Mouse (Mus musculus) heart, embryonic 14.5 days (tissue): ENCODE data around the gene Unc93a. TPM values are rescaled to one million over a fixed set of nuclear protein-coding genes. Genes with fewer than 3 reads are reported as not detected.
"Not testable (repeated sequence)": the region's sequence is repeated elsewhere in the genome, so short reads cannot be mapped to it uniquely, and the experiment has no call there.

ENCODE experiments used
- ATAC-seq: fragments of 200-750 bp; cut with Nextera tagmentation; 2 replicates; pipeline ENCODE4 v1.8.0; 2017; ENCODE audit warnings: low read depth, moderate TSS enrichment; ENCODE audit not compliant: insufficient number of reproducible peaks, insufficient read depth, low FRiP score
- H3K27ac ChIP-seq, 2 experiments: fragments of 200-500 bp in 1 of 2; fragments of 300-500 bp in 1 of 2; sonication (generic) in 1 of 2; replicated peaks in 1 of 2; 2 replicates each; pipeline ENCODE4 v1.5.1; 2012 to 2014; ENCODE audit warnings: low read depth in 2 of 2, low read length in 2 of 2, control low read depth in 1 of 2, mild to moderate bottlenecking in 1 of 2, mixed read lengths in 1 of 2; ENCODE audit not compliant: control insufficient read depth in 1 of 2, insufficient read depth in 1 of 2
- H3K27me3 ChIP-seq: fragments of 300-500 bp; sonication (generic); 2 replicates; pipeline ENCODE4 v1.6.1; 2014; ENCODE audit warnings: mild to moderate bottlenecking, low read length, control low read depth; ENCODE audit not compliant: control insufficient read depth, insufficient read depth
- H3K36me3 ChIP-seq: fragments of 300-500 bp; sonication (generic); 2 replicates; pipeline ENCODE4 v1.6.1; 2014; ENCODE audit warnings: mild to moderate bottlenecking, control low read depth, low read length, mixed read lengths; ENCODE audit not compliant: control insufficient read depth, insufficient read depth
- H3K4me1 ChIP-seq, 2 experiments: fragments of 200-500 bp in 1 of 2; fragments of 300-500 bp in 1 of 2; sonication (generic) in 1 of 2; 2 replicates each; pipeline ENCODE4 v1.6.1; 2012 to 2014; ENCODE audit warnings: low read length in 2 of 2, control low read depth in 1 of 2, mixed read lengths in 1 of 2; ENCODE audit not compliant: control insufficient read depth in 2 of 2, insufficient read depth in 2 of 2
- H3K4me2 ChIP-seq: fragments of 300-500 bp; sonication (generic); 2 replicates; pipeline ENCODE4 v1.6.1; 2014; ENCODE audit warnings: mild to moderate bottlenecking, low read length
- H3K4me3 ChIP-seq, 2 experiments: fragments of 200-500 bp in 1 of 2; fragments of 300-500 bp in 1 of 2; sonication (generic) in 1 of 2; 2 replicates each; pipeline ENCODE4 v1.5.1; 2012 to 2014; ENCODE audit warnings: low read length in 2 of 2, mild to moderate bottlenecking in 2 of 2, control low read depth in 1 of 2, low read depth in 1 of 2, moderate library complexity in 1 of 2; ENCODE audit not compliant: control insufficient read depth in 1 of 2, insufficient read depth in 1 of 2
- H3K9ac ChIP-seq: fragments of 300-500 bp; sonication (generic); 2 replicates; pipeline ENCODE4 v1.6.1; 2014; ENCODE audit warnings: mild to moderate bottlenecking, low read length
- H3K9me3 ChIP-seq: fragments of 300-500 bp; sonication (generic); 2 replicates; pipeline ENCODE4 v1.6.1; 2016; ENCODE audit warnings: low read length, control low read depth; ENCODE audit not compliant: control insufficient read depth
- WGBS: fragments of 180-500 bp; shearing (Covaris S2); extraction: QIAGEN DNeasy Blood & Tissue Kit; methylation state at CpG from one replicate; pipeline ENCODE4 v1.1.7; 2014; 5-methylcytosine and 5-hydroxymethylcytosine counted together
- polyA plus RNA-seq: library from polyadenylated mRNA; unstranded; fragments of >200 nt; fragmentation: Nextera tagmentation; extraction: Ambion mirVana; gene quantifications from 2 replicates; pipeline ENCODE4 v1.2.1, GENCODE M21; 2014

The Unc93a gene
- polyA plus RNA-seq, 1 experiment from 2014 or later, result not detected

DNA sequence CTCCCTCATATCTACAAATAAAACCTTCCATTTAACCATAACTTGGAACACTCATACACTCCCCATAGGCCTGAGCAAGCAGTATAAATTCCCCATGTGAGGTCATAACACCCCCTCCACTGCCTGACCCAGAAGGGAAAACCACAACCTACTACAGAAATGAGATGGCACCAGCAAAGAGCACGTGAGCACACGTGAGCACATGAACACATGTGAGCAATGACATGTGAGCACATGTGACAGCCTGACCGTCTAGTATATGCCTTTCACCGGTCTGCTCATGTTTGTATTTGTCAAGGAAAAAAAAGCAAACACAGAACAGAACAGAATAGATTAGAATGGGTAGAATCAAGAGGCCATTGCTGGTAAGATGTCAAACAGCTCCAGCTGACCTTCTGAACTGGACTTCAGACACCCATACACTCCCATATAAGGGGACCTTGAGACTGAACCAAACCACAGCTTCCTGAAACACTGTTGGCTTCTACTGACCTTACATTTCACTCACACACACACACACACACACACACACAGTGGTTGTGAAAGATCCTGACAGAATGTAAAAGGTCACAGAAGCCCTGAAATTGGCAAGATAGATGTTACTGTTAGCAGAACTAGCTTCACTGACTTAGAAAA, 13.1 kb upstream of the Unc93a start:
- WGBS, result 73% methylated on average over 4 of the region's 4 CpGs
- H3K4me3 ChIP-seq, H3K9me3 ChIP-seq, H3K27me3 ChIP-seq, H3K4me1 ChIP-seq, ATAC-seq, H3K36me3 ChIP-seq, H3K9ac ChIP-seq, H3K27ac ChIP-seq, H3K4me2 ChIP-seq: not testable (repeated sequence)

DNA sequence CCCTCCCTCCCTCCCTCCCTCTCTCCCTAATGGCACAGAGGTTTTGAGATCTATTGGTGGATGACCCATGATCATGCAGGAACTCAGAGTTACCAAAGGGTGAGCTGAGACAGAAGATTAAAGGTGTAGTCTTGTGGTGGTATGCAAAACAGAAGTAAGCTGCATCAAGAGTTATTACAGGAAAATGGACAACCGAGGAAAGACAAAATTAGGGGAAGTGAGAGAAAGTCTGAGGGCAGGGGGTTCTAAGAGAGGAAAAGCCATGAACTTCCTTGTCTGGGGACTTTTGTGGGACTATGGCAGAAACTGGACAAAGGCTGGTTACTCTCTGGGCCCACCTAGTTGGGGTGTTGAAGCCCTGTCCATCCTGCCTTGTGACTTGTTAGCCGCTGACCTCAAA, 11.1 kb upstream of the Unc93a start:
- not testable (repeated sequence) for H3K36me3 ChIP-seq, H3K4me1 ChIP-seq, H3K9me3 ChIP-seq, H3K9ac ChIP-seq, H3K4me3 ChIP-seq, H3K27ac ChIP-seq, ATAC-seq, H3K27me3 ChIP-seq, H3K4me2 ChIP-seq
- no CpG with 5 or more reads among the region's 2 CpGs for WGBS

DNA sequence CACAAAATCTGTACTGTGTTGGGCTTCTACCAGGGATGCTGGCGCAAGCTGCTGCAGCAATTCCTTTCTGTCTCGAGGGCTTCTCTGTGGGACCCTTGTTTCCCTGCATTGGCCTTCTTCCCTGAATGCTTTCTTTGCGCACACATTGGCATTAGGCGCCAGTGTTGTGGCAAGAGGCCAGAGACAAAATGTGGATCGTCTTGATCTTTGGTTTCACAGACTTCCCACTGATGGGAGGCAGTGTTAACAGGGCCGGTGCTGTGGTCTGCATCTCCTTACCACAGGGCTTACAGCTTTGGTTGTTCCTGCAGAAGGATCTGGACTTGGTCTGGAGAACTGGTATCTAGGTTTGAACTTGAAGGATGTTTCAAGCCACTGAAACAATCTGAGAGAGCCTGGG, 3.7 kb upstream of the Unc93a start:
- not testable (repeated sequence) for H3K4me3 ChIP-seq, H3K36me3 ChIP-seq
- WGBS, result 64% methylated on average over 1 of the region's 6 CpGs

DNA sequence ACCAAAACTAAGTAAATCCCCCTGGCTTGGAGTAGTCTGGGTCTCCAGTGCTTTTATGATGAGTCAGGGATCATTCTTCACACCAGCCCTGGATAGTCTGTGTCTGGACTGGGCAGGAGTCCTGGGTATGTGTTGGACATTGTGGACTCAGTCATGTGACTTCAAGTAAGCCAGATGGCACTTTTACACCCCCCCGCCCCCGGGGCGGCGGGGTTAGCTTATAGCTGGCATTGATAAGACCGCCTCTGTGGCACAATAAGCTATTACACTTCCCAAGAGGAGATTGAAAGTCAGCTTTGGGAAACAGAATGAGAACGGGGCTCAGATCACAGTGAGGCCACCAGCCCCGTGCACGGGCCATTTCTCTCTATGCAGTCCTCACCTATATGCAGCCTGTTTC, 742 bp upstream of the Unc93a start:
- not testable (repeated sequence) for H3K4me2 ChIP-seq, H3K4me1 ChIP-seq, H3K4me3 ChIP-seq, H3K36me3 ChIP-seq, H3K27ac ChIP-seq, ATAC-seq, H3K27me3 ChIP-seq, H3K9ac ChIP-seq, H3K9me3 ChIP-seq
- WGBS, result 80% methylated on average over 8 of the region's 8 CpGs

More for the DNA sequence above, 3.7 kb upstream of the Unc93a start:
- H3K9me3 ChIP-seq, ATAC-seq, H3K9ac ChIP-seq, H3K27me3 ChIP-seq, H3K27ac ChIP-seq, H3K4me1 ChIP-seq, H3K4me2 ChIP-seq: not testable (repeated sequence)

DNA sequence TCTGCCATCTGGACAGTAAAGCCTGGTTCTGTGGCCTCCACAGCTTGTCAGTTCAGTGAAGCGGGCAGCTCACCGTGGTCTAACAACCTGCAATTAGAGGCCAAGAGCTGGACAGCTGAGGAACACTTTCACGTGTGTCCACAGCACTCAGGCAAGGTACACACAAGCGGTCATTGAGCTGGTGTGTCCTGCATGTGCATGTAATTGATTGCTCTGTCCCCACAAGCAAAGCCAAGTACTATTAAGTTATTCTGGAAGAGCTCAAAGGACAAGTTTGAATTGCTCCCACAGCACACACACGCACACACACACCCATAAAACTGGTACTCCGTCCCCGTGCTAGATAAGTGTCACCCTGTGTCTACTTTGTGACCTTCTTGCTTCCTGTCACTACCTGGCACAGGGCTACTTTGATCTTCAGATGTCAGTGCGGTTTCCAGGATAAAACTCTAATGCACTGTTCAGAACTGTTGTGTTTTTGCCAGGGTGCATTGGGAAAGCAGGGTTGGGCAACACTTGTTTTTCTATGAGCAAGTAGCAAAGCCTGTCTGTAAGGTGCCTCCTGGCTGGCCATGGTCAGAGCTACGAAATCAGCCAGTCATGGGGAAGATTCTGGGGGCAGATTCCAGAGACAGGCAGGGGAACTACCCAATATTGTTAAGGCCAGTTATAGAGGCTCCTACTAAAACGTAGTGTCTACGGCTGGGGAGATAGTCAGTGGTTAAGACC, 1.7 kb downstream of the Unc93a start:
- H3K4me2 ChIP-seq, ATAC-seq, H3K27me3 ChIP-seq, H3K4me1 ChIP-seq, H3K9ac ChIP-seq, H3K9me3 ChIP-seq, H3K27ac ChIP-seq, H3K36me3 ChIP-seq, H3K4me3 ChIP-seq: not testable (repeated sequence)
- 78% methylated on average over 9 of the region's 11 CpGs for WGBS

DNA sequence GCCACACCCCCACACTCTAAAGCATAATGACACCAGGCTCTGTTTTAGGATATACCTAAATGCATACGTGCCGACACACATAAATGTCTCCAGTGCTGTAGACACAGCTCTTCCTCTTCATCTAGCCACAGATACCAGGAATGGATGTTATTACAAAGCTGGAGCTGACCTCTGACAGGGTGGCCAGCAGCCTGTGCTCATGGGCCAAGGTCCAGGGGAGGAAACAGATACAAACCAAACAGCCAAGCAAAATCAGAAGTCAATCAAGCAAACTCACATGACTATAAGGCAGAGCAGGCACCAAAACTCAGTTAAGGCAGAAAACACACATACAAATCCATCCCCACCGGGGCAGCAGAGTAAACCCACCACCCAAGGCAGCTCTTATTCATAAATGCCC, 2.3 kb downstream of the Unc93a start:
- not testable (repeated sequence) for ATAC-seq, H3K27me3 ChIP-seq, H3K9me3 ChIP-seq, H3K4me1 ChIP-seq, H3K27ac ChIP-seq, H3K4me2 ChIP-seq, H3K36me3 ChIP-seq, H3K4me3 ChIP-seq, H3K9ac ChIP-seq
- WGBS, result no CpG with 5 or more reads among the region's 3 CpGs

DNA sequence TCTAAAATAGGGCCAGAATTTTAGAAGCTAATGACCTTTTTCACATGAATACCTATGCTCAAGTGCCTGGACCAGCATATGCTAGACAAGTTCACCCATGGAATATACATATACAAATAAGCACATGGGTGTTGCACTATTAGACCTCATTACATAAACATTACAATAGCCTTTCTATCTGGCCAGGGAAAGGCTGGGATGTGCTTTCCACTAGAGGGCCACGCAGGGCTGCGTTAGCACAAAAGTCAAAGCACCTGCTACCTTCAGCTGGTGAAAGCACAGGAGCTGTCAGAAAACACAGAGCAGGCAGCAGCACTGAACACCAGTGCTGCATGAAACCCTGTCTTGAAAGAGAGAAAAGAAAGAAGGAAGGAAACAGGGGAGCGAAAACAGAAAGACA, 7.4 kb downstream of the Unc93a start:
- H3K9ac ChIP-seq, H3K9me3 ChIP-seq, ATAC-seq, H3K4me1 ChIP-seq, H3K27ac ChIP-seq, H3K4me3 ChIP-seq, H3K36me3 ChIP-seq, H3K27me3 ChIP-seq, H3K4me2 ChIP-seq: not testable (repeated sequence)
- 34% methylated on average over 2 of the region's 3 CpGs for whole genome bisulfite sequencing
